Mouse (Mus musculus) hindbrain, embryonic 13.5 days (tissue): ENCODE measurements at regions not wholly inside any gene's neighbourhood (a gene's known extent, or its start where the extent isn't known, plus 50 kb on each side); places are given as distances from the start of the nearest gene placed in this dataset.
A peak's percentile ranks its signal among the peaks of the same experiment; 100 is the strongest.

Experiments used
- ATAC-seq: fragments of 200-750 bp; cut with Nextera tagmentation; 2 replicates; pipeline ENCODE4 v1.8.0; 2017; ENCODE audit warnings: moderate TSS enrichment; ENCODE audit not compliant: low FRiP score
- H3K27ac ChIP-seq: fragments of 300-500 bp; sonication (generic); 2 replicates; pipeline ENCODE4 v1.5.1; 2015; ENCODE audit warnings: inconsistent platforms, mild to moderate bottlenecking, moderate library complexity
- H3K27me3 ChIP-seq: fragments of 300-500 bp; sonication (generic); 2 replicates; pipeline ENCODE4 v1.6.1; 2015; ENCODE audit warnings: mild to moderate bottlenecking, inconsistent platforms
- H3K36me3 ChIP-seq: fragments of 300-500 bp; sonication (generic); 2 replicates; pipeline ENCODE4 v1.6.1; 2015; ENCODE audit warnings: mild to moderate bottlenecking, inconsistent platforms
- H3K4me1 ChIP-seq: fragments of 300-500 bp; sonication (generic); replicated peaks from 2 replicates; pipeline ENCODE4 v1.6.1; 2015; ENCODE audit warnings: inconsistent platforms
- H3K4me2 ChIP-seq: fragments of 300-500 bp; sonication (generic); 2 replicates; pipeline ENCODE4 v1.6.1; 2015; ENCODE audit warnings: inconsistent platforms, mild to moderate bottlenecking, moderate library complexity
- H3K4me3 ChIP-seq: fragments of 300-500 bp; sonication (generic); 2 replicates; pipeline ENCODE4 v1.5.1; 2015; ENCODE audit warnings: mild to moderate bottlenecking, inconsistent platforms
- H3K9ac ChIP-seq: fragments of 300-500 bp; sonication (generic); 2 replicates; pipeline ENCODE4 v1.6.1; 2015; ENCODE audit warnings: mild to moderate bottlenecking, inconsistent platforms
- H3K9me3 ChIP-seq: fragments of 300-500 bp; sonication (generic); 2 replicates; pipeline ENCODE4 v1.6.1; 2016; ENCODE audit warnings: inconsistent platforms
- WGBS: fragments of 180-500 bp; shearing (Covaris S2); methylation state at CpG from one replicate; pipeline ENCODE4 v1.1.7; 2015; 5-methylcytosine and 5-hydroxymethylcytosine counted together

DNA sequence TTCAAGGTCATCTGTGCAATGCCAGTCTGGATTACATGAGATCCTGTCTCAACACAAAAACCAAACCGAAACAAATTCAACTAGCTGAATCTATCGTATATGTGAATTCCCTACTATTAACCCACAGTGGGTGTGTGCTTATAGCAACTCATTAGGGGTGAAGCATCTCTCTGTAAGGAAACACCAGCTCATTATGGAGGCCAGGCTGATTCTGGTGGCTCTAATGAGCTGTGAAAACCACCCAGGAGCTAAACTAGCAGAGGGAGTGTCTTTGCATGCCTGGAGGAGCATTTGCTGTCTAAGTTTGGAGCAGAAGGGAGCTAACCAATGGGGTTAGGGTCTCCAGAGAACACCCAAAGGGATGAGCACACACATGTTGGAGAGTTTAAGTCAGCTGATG, 54.1 kb upstream of the Adamts2 start:
- Histone ChIP-seq H3K9ac (no peak overlapping the region), H3K36me3 (no peaks in the 10 kb centered on the region), H3K4me2 (no peak overlapping the region), H3K27ac (no peak overlapping the region), H3K27me3 (no peaks in the 10 kb centered on the region), H3K4me1 (0 out of 2 replicates have a peak, but pooled peaks cover 2% of the 10 kb centered on the region), H3K9me3 (no peaks in the 10 kb centered on the region), H3K4me3 (no peak overlapping the region)
- ATAC-seq = no peak
- 80% methylated on average over 2 of the region's 2 CpGs for WGBS

DNA sequence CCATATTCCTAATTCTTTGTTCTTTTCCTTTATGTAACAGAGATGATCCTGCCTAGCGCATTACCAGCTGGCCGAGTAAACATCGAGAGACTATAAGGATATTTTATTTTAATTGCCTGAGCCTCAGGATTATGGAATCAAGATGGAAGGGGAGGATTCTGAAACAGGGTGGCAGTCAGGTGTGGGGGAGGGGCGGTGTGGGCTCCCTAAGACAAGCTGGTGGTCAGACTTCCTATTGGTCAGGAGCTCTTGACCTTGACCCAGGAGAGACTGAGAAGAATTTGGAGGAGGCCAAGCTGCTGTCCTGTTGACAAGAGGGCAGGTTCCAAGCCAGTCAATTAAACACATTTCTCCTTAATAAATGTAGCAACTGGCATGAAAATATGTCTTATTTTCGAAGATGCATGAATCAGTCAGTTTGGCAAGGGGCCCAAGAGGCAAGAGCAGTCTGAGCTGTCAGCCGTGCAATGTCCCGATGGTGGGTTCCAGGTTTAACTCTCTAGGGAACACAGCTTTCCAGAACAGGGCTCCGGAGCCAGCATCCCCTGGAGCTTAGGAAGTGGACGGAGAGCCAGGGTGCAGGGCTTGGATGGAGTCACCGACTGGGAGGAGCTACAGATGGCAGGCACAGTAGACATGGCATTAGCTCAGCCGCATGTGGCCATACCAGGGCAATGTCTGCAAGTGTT, 55.3 kb upstream of the Adamts2 start:
- Histone ChIP-seq H3K36me3 (no peaks in the 10 kb centered on the region), H3K4me2 (no peak overlapping the region), H3K27ac (no peak overlapping the region), H3K4me1 (0 out of 2 replicates have a peak, but pooled peaks cover 2% of the 10 kb centered on the region), H3K9me3 (no peaks in the 10 kb centered on the region), H3K4me3 (no peak overlapping the region), H3K27me3 (no peaks in the 10 kb centered on the region), H3K9ac (no peak overlapping the region)
- ATAC-seq = no peak
- 85% methylated on average over 11 of the region's 11 CpGs for WGBS

DNA sequence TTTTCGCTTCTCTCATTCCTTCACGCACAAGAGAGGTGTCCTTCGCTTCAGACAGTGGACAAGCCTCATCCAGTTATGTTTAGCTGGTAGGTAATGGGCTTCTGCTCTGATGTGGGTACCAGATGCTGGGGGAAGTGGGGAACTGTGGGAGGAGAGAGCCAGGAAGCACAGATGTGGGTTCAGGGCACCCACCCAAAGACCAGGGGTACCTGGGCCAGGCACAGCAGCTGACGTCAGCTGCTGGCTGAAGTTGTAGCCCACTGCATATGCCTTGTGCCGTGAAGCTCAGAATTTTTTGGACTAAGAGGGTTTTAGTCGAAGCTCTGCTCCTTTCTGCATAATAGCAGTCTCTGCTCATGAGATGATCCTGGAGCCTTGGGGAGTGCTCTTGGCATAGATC, 56.5 kb upstream of the Adamts2 start:
- Histone ChIP-seq H3K36me3 (no peaks in the 10 kb centered on the region), H3K4me2 (no peak overlapping the region), H3K27ac (no peak overlapping the region), H3K4me1 (0 out of 2 replicates have a peak, but pooled peaks cover 2% of the 10 kb centered on the region), H3K9ac (no peak overlapping the region), H3K9me3 (no peaks in the 10 kb centered on the region), H3K4me3 (no peak overlapping the region), H3K27me3 (no peaks in the 10 kb centered on the region)
- ATAC-seq = no peak
- WGBS = 87% methylated on average over 6 of the region's 6 CpGs

DNA sequence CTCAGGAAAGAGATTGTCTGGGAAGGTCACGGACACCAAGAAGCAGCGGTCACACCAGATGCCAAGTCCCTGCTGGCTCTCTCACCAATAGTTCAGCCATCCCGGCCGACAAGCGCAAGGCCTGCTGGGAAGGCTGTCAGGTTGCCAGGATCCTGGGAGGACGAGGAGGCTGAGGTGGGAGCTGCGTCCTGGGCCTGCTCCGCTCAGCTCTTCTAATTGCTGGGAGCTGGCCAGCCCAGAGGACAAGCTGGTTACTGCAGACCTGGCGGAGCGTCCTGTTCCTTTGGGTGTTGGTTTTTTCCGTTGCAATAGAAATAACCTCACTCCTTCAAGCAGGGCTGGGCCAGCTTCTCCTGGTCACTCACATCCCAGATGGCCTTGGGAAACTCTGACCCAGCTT, 61.7 kb upstream of the Adamts2 start:
- WGBS = 88% methylated on average over 11 of the region's 11 CpGs
- Histone ChIP-seq H3K9me3 (no peaks in the 10 kb centered on the region), H3K4me1 (no peaks in the 10 kb centered on the region), H3K27me3 (no peaks in the 10 kb centered on the region), H3K4me2 (no peak overlapping the region), H3K4me3 (no peak overlapping the region), H3K9ac (no peak overlapping the region), H3K27ac (no peak overlapping the region), H3K36me3 (no peaks in the 10 kb centered on the region)
- ATAC-seq = no peak

DNA sequence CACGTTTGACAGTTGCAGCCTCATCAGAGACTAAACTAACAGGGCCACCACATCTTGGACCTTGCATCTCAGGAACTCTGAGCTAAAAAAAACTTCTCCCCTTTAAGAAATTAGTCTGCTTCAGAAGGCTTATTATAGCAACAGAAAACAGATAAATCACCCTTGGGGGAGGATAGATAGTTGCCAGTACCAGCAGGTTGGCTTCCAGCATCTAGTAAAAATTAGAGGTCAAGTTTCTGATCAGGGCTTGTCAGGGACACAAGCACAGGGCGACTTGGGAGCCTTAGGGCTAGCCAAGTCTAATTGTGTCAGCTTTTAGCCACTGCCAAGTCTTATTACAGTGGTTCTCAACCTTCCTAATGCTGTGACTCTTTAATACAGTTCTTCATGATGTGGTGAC, 67.6 kb upstream of the Adamts2 start:
- Histone ChIP-seq H3K4me2 (no peak overlapping the region), H3K36me3 (no peaks in the 10 kb centered on the region), H3K4me3 (no peak overlapping the region), H3K9me3 (no peaks in the 10 kb centered on the region), H3K4me1 (no peaks in the 10 kb centered on the region), H3K9ac (no peak overlapping the region), H3K27ac (no peak overlapping the region), H3K27me3 (no peaks in the 10 kb centered on the region)
- 57% methylated on average over 2 of the region's 2 CpGs for WGBS
- no peak for ATAC-seq

DNA sequence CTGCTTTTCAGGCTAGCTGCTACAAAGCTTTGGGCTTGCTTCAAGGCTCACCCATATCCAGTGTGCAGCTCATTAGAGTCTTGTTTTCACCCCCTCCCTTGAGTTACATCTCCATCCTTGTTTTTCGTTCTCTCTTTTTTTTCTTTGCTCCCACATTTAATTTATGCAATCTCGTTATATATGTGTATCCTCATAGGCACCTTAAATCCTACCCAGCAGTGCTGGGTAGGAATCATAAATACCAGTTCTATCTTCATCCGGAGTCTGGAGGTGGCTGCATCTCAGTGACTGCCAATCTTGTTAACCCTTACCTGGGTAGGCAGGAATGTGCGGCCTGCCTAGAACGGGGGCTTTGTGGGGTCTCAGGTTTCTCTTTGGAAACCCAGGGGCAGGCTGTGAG, 74.0 kb upstream of the Adamts2 start:
- H3K4me3 ChIP-seq = no peak overlapping the region
- no peaks in the 10 kb centered on the region for H3K9me3 ChIP-seq
- no peak for ATAC-seq
- H3K36me3 ChIP-seq = no peaks in the 10 kb centered on the region
- WGBS = 68% methylated on average over 5 of the region's 5 CpGs
- no peak overlapping the region for H3K27ac ChIP-seq
- no peak overlapping the region for H3K4me2 ChIP-seq
- no peak overlapping the region for H3K9ac ChIP-seq
- H3K4me1 ChIP-seq = 0 out of 2 replicates have a peak, but pooled peaks cover 2% of the 10 kb centered on the region
- H3K27me3 ChIP-seq = no peaks in the 10 kb centered on the region

DNA sequence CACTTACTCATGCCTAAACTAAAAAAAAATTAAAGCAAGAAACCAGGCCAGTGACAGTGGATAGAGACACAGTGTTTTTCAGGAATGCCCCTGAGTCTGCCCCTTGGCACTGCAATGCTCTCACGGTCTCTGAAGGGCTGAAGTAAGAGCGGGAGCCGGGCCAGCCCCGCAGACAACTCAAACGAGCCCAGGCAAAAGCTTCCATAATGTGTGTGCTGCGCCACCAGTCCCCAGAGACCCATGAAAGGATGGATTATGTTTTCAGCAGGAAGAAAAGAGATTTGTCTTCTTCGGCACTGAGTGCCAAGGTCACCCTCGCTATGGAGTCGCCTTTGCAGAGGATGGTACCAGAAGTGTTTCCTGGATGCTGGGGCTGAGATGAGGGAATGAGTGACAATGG, 81.7 kb upstream of the Adamts2 start:
- ATAC-seq = no peak
- 65% methylated on average over 9 of the region's 9 CpGs for WGBS

DNA sequence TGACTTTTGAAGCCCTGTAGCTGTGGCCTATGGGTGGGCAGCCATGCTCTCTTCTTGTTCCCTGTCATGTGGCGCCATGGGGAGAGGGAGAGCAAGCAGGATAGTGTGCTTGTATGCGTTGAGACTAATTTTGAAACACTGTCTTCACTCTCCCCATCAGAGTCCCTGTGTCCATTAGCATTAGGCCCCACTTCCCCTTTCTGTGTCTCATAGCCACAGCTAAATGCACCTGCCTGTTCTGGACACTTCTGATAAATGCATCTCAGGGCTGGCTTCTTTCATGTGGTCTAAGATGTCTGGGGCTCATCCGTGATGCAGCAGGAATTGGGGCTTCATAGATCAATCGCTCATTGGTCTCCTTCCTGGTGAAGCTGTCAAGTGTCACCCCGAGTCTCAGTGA, 77.0 kb upstream of the Rufy1 start:
- 0 out of 2 replicates have a peak, but pooled peaks cover 4% of the 10 kb centered on the region for H3K9me3 ChIP-seq
- H3K36me3 ChIP-seq = no peaks in the 10 kb centered on the region
- H3K4me3 ChIP-seq = no peak overlapping the region
- H3K9ac ChIP-seq = no peak overlapping the region
- H3K4me2 ChIP-seq = no peak overlapping the region
- no peaks in the 10 kb centered on the region for H3K27me3 ChIP-seq
- peaks cover 19% of the 10 kb centered on the region for H3K4me1 ChIP-seq
- no peak for ATAC-seq
- 0 out of 2 replicates have a peak overlapping the region, but pooled peaks have one; percentile 74 for H3K27ac ChIP-seq
- 67% methylated on average over 5 of the region's 5 CpGs for WGBS

More for the DNA sequence above, 81.7 kb upstream of the Adamts2 start:
- Histone ChIP-seq H3K4me2 (no peak overlapping the region), H3K27me3 (no peaks in the 10 kb centered on the region), H3K4me1 (peaks cover 10% of the 10 kb centered on the region), H3K36me3 (no peaks in the 10 kb centered on the region), H3K9me3 (no peaks in the 10 kb centered on the region), H3K4me3 (no peak overlapping the region), H3K9ac (no peak overlapping the region), H3K27ac (no peak overlapping the region)

DNA sequence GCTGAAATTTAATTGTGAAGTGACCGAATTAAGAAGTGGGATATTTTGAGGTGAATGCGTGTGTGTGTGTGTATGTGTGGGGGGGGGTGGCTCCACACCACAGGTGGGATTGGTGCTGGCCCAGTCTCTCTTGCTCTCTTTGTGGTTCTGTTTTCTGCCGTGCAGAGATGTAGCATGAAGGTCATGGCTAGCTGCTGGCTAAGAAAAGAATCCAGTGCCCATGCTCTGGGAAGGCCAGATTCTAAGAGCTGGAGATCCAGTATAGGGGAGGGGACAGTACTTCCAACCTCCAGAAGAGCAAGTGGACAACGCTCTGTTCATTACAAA, 76.5 kb upstream of the Rufy1 start:
- ATAC-seq = 0 out of 2 replicates have a peak, but pooled peaks have one; percentile 24
- Histone ChIP-seq H3K36me3 (no peaks in the 10 kb centered on the region), H3K27ac (peak overlapping the region; percentile 74; the same call in 1 of the 2 replicates), H3K27me3 (no peaks in the 10 kb centered on the region), H3K4me2 (no peak overlapping the region), H3K4me3 (no peak overlapping the region), H3K9me3 (0 out of 2 replicates have a peak, but pooled peaks cover 4% of the 10 kb centered on the region), H3K4me1 (peaks cover 19% of the 10 kb centered on the region), H3K9ac (no peak overlapping the region)
- WGBS = 70% methylated on average over 4 of the region's 4 CpGs

DNA sequence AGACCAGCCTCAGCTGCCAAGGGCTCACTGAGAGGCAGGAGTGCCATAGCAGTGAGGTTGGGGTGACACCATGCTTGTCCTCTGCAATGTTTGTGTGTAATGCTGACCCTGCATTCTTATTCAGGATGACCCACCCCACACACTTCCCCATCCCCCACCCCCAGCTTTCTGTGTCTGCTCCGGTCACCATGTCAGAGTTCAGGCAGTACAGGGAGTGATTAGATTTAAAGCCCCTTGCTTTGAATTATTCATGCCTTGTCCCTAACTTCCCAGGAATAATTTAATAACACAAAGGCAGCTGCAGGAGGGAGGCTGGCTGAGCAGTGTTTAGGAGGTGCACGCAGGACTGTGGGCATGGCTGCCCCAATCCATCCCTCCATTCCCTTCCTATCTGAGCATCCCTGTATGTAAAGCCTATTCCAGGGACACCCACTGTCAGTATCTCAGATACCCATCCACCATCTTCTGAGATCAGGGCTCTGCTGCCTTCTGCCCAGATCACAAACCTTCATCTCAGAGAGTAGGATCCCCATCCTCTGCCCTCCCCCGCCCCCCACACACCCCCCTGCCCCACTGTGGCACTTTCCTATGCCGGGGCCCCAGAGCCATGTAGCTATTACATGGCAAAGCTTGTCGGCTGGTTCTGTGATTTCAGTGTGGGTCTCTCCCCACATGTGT, 76.0 kb upstream of the Rufy1 start:
- no peak overlapping the region for H3K9ac ChIP-seq
- H3K36me3 ChIP-seq = no peaks in the 10 kb centered on the region
- no peaks in the 10 kb centered on the region for H3K27me3 ChIP-seq
- peak overlapping the region; percentile 74 for H3K27ac ChIP-seq
- H3K4me3 ChIP-seq = no peak overlapping the region
- peak; percentile 76 for ATAC-seq
- peaks cover 19% of the 10 kb centered on the region for H3K4me1 ChIP-seq
- 0 out of 2 replicates have a peak, but pooled peaks cover 4% of the 10 kb centered on the region for H3K9me3 ChIP-seq
- 32% methylated on average over 5 of the region's 5 CpGs for WGBS
- H3K4me2 ChIP-seq = no peak overlapping the region

DNA sequence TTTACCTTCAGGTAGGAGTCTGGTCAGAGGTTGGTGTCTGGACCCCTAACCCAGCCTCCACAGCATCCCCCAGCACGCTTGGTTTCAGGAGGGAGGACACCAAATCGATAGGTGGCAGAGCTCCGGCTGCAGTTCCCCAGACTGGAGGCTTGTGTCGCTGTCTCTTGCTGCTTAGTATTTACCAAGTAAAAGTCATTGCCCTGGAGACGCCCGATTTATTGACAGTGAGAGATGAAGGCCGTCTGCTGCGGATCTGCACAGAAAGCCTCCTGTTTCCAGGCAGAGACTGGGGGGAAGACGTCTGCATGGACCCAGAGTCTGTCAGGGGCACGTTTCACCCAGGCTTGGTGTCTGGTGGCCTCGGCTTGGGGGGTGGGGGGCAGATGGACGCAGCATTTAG, 70.4 kb upstream of the Rufy1 start:
- Histone ChIP-seq H3K27me3 (no peaks in the 10 kb centered on the region), H3K27ac (0 out of 2 replicates have a peak overlapping the region, but pooled peaks have one; percentile 31), H3K9me3 (no peaks in the 10 kb centered on the region), H3K36me3 (no peaks in the 10 kb centered on the region), H3K4me2 (no peak overlapping the region), H3K4me3 (no peak overlapping the region), H3K4me1 (peaks cover 12% of the 10 kb centered on the region; the same call in 1 of the 2 replicates), H3K9ac (no peak overlapping the region)
- 47% methylated on average over 12 of the region's 12 CpGs for WGBS
- peak; percentile 24; the same call in 1 of the 2 replicates for ATAC-seq

DNA sequence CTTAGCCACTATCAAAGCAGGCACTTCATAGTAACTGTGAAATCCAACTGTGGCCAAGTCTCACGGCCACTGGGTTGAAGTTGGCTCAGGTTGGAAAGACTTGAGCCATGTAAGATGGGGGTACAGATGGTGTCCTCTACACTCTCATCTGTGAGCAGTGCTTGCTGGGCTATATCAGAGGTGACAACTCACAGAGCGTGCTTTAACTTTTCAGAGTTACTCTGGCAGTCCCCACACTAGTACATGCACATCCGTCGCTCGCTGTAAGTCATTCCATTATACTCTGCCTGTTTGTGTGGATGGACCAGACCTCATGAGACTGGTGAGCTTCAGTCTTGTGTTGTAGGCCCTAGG, 62.2 kb upstream of the Rufy1 start:
- no peak overlapping the region for H3K4me2 ChIP-seq
- H3K27ac ChIP-seq = peak overlapping the region; percentile 78
- H3K9ac ChIP-seq = no peak overlapping the region
- no peaks in the 10 kb centered on the region for H3K27me3 ChIP-seq
- no peaks in the 10 kb centered on the region for H3K9me3 ChIP-seq
- no peaks in the 10 kb centered on the region for H3K36me3 ChIP-seq
- peaks cover 17% of the 10 kb centered on the region for H3K4me1 ChIP-seq
- no peak overlapping the region for H3K4me3 ChIP-seq
- no peak for ATAC-seq
- 91% methylated on average over 5 of the region's 5 CpGs for WGBS
